Mouse (Mus musculus) stomach, postnatal 0 days (tissue): Measurements from ENCODE around the gene Srgap2.

Source experiments
- CTCF ChIP-seq: IDR thresholded peaks from 2 replicates; pipeline ENCODE4 v1.5.1; 2016; ENCODE audit warnings: antibody characterized with exemption, low read depth, mild to moderate bottlenecking, moderate library complexity
- EP300 ChIP-seq: optimal IDR thresholded peaks from 2 replicates; pipeline ENCODE3; 2016; ENCODE audit warnings: antibody characterized with exemption

GRCm38 (mm10) chr1:131299788-131300187, 227.4 kb downstream of the Srgap2 start:
- TF ChIP-seq EP300 (no peak), CTCF (no peak)
